Mouse (Mus musculus) neural tube, embryonic 14.5 days (tissue): Measurements from ENCODE around the gene Disc1. TPM values are rescaled to one million over a fixed set of nuclear protein-coding genes. Genes with fewer than 3 reads are reported as not detected.

Experiments
- ATAC-seq: fragments of 200-750 bp; cut with Nextera tagmentation; 2 replicates; pipeline ENCODE4 v1.8.0; 2017; ENCODE audit warnings: low read depth, mild to moderate bottlenecking, moderate TSS enrichment, moderate library complexity
- H3K27ac ChIP-seq: fragments of 300-500 bp; sonication (generic); 2 replicates; pipeline ENCODE4 v1.5.1; 2014; ENCODE audit warnings: low read depth, mild to moderate bottlenecking, control low read depth, low read length, moderate library complexity, mixed read lengths
- H3K27me3 ChIP-seq: fragments of 300-500 bp; sonication (generic); 2 replicates; pipeline ENCODE4 v1.6.1; 2014; ENCODE audit warnings: low read length; ENCODE audit not compliant: control insufficient read depth, insufficient read depth
- H3K36me3 ChIP-seq: fragments of 300-500 bp; sonication (generic); 2 replicates; pipeline ENCODE4 v1.6.1; 2014; ENCODE audit warnings: low read length, mixed read lengths; ENCODE audit not compliant: control insufficient read depth, insufficient read depth
- H3K4me1 ChIP-seq: fragments of 300-500 bp; sonication (generic); 2 replicates; pipeline ENCODE4 v1.6.1; 2014; ENCODE audit warnings: low read length; ENCODE audit not compliant: control insufficient read depth, insufficient read depth
- H3K4me2 ChIP-seq: fragments of 300-500 bp; sonication (generic); 2 replicates; pipeline ENCODE4 v1.6.1; 2014; ENCODE audit warnings: mild to moderate bottlenecking, low read depth, low read length, control low read depth
- H3K4me3 ChIP-seq: fragments of 300-500 bp; sonication (generic); 2 replicates; pipeline ENCODE4 v1.5.1; 2014; ENCODE audit warnings: low read depth, low read length, control low read depth, mixed read lengths
- H3K9ac ChIP-seq: fragments of 300-500 bp; sonication (generic); replicated peaks from 2 replicates; pipeline ENCODE4 v1.6.1; 2014; ENCODE audit warnings: low read depth, mild to moderate bottlenecking, control low read depth, low read length, mixed read lengths
- H3K9me3 ChIP-seq: fragments of 300-500 bp; sonication (generic); 2 replicates; pipeline ENCODE4 v1.6.1; 2016; ENCODE audit warnings: low read length; ENCODE audit not compliant: control insufficient read depth
- WGBS: fragments of 180-500 bp; shearing (Covaris S2); extraction: QIAGEN DNeasy Blood & Tissue Kit; methylation state at CpG from one replicate; pipeline ENCODE4 v1.1.7; 2014; 5-methylcytosine and 5-hydroxymethylcytosine counted together
- polyA plus RNA-seq: library from polyadenylated mRNA; unstranded; fragments of >200 nt; fragmentation: Nextera tagmentation; extraction: Ambion mirVana; gene quantifications from 2 replicates; pipeline ENCODE4 v1.2.1, GENCODE M21; 2014

Disc1 gene
- polyA plus RNA-seq, 1 experiment from 2014 or later: 1.0 TPM

DNA sequence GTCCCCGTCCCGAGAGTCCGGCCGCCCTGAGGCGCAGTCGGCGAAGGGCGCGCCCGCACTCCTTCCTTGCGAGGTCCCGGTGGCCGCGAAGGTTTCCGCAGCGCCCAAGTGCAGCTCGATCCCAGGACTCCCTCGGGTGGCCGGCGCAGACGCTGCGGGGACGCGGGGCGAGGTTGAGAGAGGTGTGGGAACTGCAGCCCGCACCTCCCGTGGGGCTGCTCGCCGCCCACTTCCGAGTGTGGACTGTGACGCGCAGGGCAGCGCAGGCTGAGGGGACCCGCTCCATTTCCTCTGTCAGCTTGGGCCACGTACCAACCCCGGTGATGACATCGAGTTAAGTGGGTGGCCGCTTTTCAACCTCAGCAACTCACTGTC lies 428 bp downstream of the Disc1 start:
- under 1% methylated on average over 35 of the region's 38 CpGs for WGBS
- Histone ChIP-seq H3K27ac (peak overlapping the region; percentile 67), H3K4me3 (peak overlapping the region; percentile 53), H3K9me3 (no peaks in the 10 kb centered on the region), H3K27me3 (peaks cover 29% of the 10 kb centered on the region), H3K9ac (peak overlapping the region; percentile 63), H3K4me2 (peak overlapping the region; percentile 91), H3K4me1 (no peaks in the 10 kb centered on the region), H3K36me3 (no peaks in the 10 kb centered on the region)
- peak; percentile 17; the same call in 1 of the 2 replicates for ATAC-seq

DNA sequence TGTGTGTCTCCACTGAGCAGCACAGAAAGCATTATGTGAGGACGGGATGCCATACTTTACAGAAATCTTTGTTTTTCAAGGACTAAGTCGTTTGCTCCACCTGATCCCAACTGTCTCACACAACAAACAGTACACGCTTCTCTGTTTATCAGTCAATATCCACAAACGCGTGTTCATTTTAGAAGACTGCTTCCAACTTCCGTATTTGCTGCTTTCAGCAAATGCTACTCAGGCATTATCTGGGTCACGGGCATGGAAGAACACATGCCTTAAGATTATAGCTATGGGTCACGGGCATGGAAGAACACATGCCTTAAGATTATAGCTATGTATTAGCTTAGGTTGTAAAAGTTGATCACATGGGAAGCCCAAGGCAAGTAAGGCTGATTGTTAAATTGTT lies 6.9 kb downstream of the Disc1 start:
- H3K4me3 ChIP-seq: no peak overlapping the region
- H3K27me3 ChIP-seq: no peaks in the 10 kb centered on the region
- H3K27ac ChIP-seq: no peak overlapping the region
- no peaks in the 10 kb centered on the region for H3K9me3 ChIP-seq
- no peak overlapping the region for H3K4me2 ChIP-seq
- no peaks in the 10 kb centered on the region for H3K36me3 ChIP-seq
- ATAC-seq: no peak
- no peaks in the 10 kb centered on the region for H3K4me1 ChIP-seq
- WGBS: 88% methylated on average over 8 of the region's 8 CpGs
- H3K9ac ChIP-seq: no peak overlapping the region

DNA sequence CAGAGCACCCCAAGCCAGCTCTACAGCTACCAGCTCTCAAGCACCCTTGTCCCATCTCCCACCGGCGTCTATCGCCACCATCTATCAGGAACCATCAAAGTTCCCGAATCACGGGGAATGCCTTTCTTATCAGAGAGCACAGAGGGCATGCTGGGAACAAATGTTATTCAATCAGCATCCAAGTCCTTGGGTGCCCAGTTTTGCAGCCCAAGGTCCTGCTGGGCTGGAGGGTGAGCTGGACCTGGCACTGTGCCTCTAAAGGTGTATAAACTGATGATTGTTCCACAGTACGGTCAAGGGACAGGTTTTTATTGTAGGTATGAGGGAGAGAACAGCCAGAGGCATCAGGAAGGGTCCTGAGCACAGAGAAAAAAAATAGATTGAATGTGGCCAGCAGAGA lies 11.6 kb downstream of the Disc1 start:
- Histone ChIP-seq H3K9ac (no peak overlapping the region), H3K27me3 (no peaks in the 10 kb centered on the region), H3K4me1 (no peaks in the 10 kb centered on the region), H3K4me2 (no peak overlapping the region), H3K27ac (no peak overlapping the region), H3K4me3 (no peak overlapping the region), H3K9me3 (no peaks in the 10 kb centered on the region), H3K36me3 (no peaks in the 10 kb centered on the region)
- WGBS: 87% methylated on average over 6 of the region's 6 CpGs
- no peak for ATAC-seq

DNA sequence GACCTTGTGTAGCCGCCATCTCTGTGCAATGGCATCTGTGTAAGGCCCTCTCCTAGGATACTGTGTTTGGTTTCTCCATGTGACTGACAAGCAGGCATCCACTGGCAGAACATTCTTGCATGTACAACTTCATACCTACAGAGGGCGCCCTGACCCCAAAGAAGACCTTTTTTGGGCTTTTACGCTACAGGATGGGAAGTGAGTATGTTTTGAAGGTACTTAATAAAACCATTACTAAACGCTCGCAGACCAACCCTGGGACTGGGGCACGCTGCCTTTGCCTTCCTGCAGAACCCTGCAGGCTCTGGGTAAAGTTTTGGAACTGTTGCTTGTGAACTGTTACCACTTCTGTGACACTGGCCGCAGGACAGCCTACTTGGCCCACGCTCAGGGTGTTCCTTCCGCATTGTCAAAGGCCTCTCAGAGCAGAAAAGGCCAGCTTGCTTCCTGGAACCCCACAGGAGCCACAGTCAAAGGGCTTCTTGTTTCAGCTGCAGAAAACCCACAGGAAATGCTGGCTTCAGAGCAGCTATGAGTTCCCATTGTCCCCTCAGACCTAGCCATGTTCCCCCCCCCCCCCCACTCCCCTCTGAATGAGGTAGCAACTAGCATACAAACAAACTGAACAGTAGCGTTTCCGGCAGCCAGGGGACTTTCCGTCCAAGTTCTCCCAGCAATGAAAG lies 13.1 kb downstream of the Disc1 start:
- Histone ChIP-seq H3K9me3 (no peaks in the 10 kb centered on the region), H3K4me3 (no peak overlapping the region), H3K9ac (no peak overlapping the region), H3K36me3 (no peaks in the 10 kb centered on the region), H3K27me3 (no peaks in the 10 kb centered on the region), H3K27ac (peak overlapping the region; percentile 46; the same call in 1 of the 2 replicates), H3K4me1 (no peaks in the 10 kb centered on the region), H3K4me2 (no peak overlapping the region)
- WGBS: 26% methylated on average over 12 of the region's 12 CpGs
- peak; percentile 44 for ATAC-seq

DNA sequence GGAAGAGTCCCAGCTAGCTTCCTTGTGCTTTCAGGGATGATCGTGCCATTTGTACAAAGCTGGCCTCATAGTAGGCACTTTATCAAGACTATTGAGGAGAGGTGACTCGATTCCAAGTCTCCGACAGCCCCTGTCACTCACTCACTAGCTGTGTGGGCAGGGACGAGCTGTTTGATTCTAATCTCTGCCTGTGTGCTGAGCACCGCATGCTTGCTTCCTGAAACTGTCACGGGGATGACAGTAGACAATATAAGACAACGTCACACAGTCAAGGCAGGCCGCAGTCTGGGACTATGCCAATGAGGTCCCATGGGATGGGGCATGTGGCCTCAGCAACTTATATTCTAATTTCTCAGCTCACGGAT lies 13.6 kb downstream of the Disc1 start:
- H3K4me2 ChIP-seq: no peak overlapping the region
- H3K4me1 ChIP-seq: no peaks in the 10 kb centered on the region
- H3K9me3 ChIP-seq: no peaks in the 10 kb centered on the region
- H3K27ac ChIP-seq: peak overlapping the region; percentile 46
- H3K36me3 ChIP-seq: no peaks in the 10 kb centered on the region
- no peaks in the 10 kb centered on the region for H3K27me3 ChIP-seq
- ATAC-seq: peak; percentile 14; the same call in 1 of the 2 replicates
- 67% methylated on average over 9 of the region's 9 CpGs for WGBS
- H3K4me3 ChIP-seq: no peak overlapping the region
- H3K9ac ChIP-seq: no peak overlapping the region

DNA sequence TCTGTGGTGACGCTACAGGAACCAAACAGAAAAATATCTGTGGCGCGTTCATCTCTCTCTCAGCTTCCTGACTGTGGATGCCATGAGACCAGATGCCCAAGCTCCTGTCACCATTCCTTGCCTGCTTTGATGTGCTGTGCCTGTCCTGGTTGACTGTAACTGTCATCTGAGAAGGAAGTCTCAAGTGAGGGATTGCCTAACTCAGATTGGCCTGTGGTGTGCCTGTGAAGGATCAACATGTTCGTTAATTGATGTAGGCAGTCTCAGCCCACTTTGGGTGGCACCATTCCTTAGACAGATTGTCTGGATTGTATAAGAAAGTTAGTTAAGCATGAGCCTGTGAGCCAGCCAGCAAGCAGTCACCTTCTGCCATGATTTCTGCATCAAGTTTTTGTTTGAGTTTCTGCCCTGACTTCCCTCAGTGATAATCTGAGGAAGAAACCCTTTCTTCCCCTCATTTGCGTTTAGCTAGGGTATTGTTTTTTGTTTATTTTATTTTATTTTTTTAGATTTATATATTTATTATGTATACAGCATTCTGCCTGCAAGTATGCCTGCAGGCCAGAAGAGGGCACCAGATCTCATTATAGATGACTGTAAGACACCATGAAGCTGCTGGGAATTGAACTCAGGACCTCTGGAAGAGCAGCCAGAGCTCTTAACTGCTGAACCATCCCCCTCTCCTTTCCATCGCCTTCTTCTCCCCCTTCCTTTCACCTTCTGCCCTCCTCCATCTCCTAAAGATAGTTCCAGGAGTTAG lies 14.3 kb downstream of the Disc1 start:
- ATAC-seq: no peak
- Histone ChIP-seq H3K27ac (peak overlapping the region; percentile 46), H3K4me2 (no peak overlapping the region), H3K9ac (no peak overlapping the region), H3K9me3 (no peaks in the 10 kb centered on the region), H3K4me1 (no peaks in the 10 kb centered on the region), H3K27me3 (no peaks in the 10 kb centered on the region), H3K4me3 (no peak overlapping the region), H3K36me3 (no peaks in the 10 kb centered on the region)
- 84% methylated on average over 6 of the region's 6 CpGs for WGBS

DNA sequence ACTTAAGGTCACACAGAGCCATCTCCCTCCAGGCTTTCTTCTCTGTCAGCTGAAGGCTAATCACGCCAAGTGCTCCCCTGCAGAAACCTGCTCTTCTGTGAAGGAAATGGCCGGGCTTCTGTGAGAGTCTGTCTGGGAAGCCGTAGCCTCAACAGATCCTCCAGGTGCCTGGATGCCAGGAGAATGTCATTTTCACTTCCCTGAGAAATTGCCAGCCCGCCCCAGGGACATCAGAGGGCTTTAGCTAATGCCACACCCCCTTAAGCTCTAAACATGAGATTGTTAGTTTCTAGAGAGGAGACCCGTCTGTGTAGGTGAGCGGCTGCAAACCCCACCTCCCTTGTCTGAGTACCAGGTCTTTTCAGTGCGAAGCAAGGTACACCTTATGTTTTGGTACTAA lies 15.3 kb downstream of the Disc1 start:
- Histone ChIP-seq H3K9me3 (no peaks in the 10 kb centered on the region), H3K36me3 (no peaks in the 10 kb centered on the region), H3K9ac (no peak overlapping the region), H3K27me3 (no peaks in the 10 kb centered on the region), H3K4me1 (no peaks in the 10 kb centered on the region), H3K4me3 (no peak overlapping the region), H3K4me2 (no peak overlapping the region), H3K27ac (no peak overlapping the region)
- no peak for ATAC-seq
- WGBS: 81% methylated on average over 7 of the region's 7 CpGs

- H3K27me3 ChIP-seq: no peaks in the 10 kb centered on the region
- H3K4me2 ChIP-seq: no peak overlapping the region
- no peaks in the 10 kb centered on the region for H3K4me1 ChIP-seq
- H3K27ac ChIP-seq: no peak overlapping the region
- ATAC-seq: no peak
- WGBS: 36% methylated on average over 6 of the region's 6 CpGs
- H3K9ac ChIP-seq: no peak overlapping the region
- no peaks in the 10 kb centered on the region for H3K9me3 ChIP-seq
- H3K4me3 ChIP-seq: no peak overlapping the region
- no peaks in the 10 kb centered on the region for H3K36me3 ChIP-seq
Measured at GRCm38 (mm10) chr8:125069733-125070132, 15.7 kb downstream of the Disc1 start.

GRCm38 (mm10) chr8:125074141-125074540 lies 20.1 kb downstream of the Disc1 start:
- no peak overlapping the region for H3K27ac ChIP-seq
- 92% methylated on average over 10 of the region's 10 CpGs for WGBS
- no peak for ATAC-seq

More at GRCm38 (mm10) chr8:125074141-125074540, 20.1 kb downstream of the Disc1 start:
- H3K9ac ChIP-seq: no peak overlapping the region
- no peaks in the 10 kb centered on the region for H3K36me3 ChIP-seq
- H3K4me3 ChIP-seq: no peak overlapping the region
- no peaks in the 10 kb centered on the region for H3K9me3 ChIP-seq
- no peak overlapping the region for H3K4me2 ChIP-seq
- no peaks in the 10 kb centered on the region for H3K27me3 ChIP-seq
- H3K4me1 ChIP-seq: 0 out of 2 replicates have a peak, but pooled peaks cover 3% of the 10 kb centered on the region
